Mouse (Mus musculus) stomach, postnatal 0 days (tissue): ENCODE measurements around the gene Aspn.

ENCODE experiments used
- CTCF ChIP-seq: IDR thresholded peaks from 2 replicates; pipeline ENCODE4 v1.5.1; 2016; ENCODE audit warnings: antibody characterized with exemption, low read depth, mild to moderate bottlenecking, moderate library complexity
- EP300 ChIP-seq: optimal IDR thresholded peaks from 2 replicates; pipeline ENCODE3; 2016; ENCODE audit warnings: antibody characterized with exemption

DNA sequence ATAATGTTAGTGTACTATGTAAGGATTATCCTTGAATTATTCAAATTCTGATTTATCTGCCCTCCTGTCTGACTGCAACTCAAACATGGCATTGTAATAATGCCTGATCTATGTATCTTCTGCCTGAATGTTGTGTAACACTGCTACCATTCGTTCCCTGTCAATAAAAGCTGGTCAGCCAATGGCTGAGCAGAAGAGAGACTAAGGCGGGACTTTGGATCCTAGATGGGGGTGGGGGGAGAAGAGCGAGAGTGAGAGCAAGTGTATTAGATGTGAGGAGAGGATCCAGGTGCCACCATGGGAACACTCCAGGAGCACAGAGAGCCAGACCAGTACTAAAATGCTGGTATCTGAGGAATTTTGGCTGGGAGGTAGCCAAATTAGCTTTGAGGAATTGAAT, 26.1 kb downstream of the Aspn start:
- no peak for TF ChIP-seq CTCF
- TF ChIP-seq EP300, result no peak
